Mouse (Mus musculus) liver, adult 2 months (tissue): ENCODE results near the gene Palld. TPM values are rescaled to one million over a fixed set of nuclear protein-coding genes. Genes with fewer than 3 reads are reported as not detected.

Source experiments
- DNase-seq: peaks from one replicate; pipeline ENCODE4 v3.0.0-alpha.2; 2011; ENCODE audit warnings: low read depth, low spot score; ENCODE audit errors: extremely low read depth
- H3K27ac ChIP-seq: fragments of 200-500 bp; replicated peaks from 2 replicates; pipeline ENCODE4 v1.5.1; 2012; ENCODE audit warnings: low read depth, mild to moderate bottlenecking, control low read depth, inconsistent platforms, low read length; ENCODE audit not compliant: insufficient read depth
- H3K27me3 ChIP-seq: fragments of 200-500 bp; 2 replicates; pipeline ENCODE4 v1.6.1; 2012; ENCODE audit warnings: mild to moderate bottlenecking, moderate library complexity, low read length, inconsistent platforms; ENCODE audit not compliant: control insufficient read depth, insufficient read depth
- H3K36me3 ChIP-seq: fragments of 200-500 bp; 2 replicates; pipeline ENCODE4 v1.6.1; 2012; ENCODE audit warnings: low read length, inconsistent platforms; ENCODE audit not compliant: control insufficient read depth, insufficient read depth
- H3K4me1 ChIP-seq: fragments of 200-500 bp; 2 replicates; pipeline ENCODE4 v1.6.1; 2011; ENCODE audit warnings: low read length; ENCODE audit not compliant: control insufficient read depth, insufficient read depth
- H3K4me3 ChIP-seq: fragments of 200-500 bp; 2 replicates; pipeline ENCODE4 v1.5.1; 2011; ENCODE audit warnings: low read depth, mild to moderate bottlenecking, control low read depth, low read length, moderate library complexity; ENCODE audit not compliant: insufficient read depth
- H3K79me2 ChIP-seq: fragments of 200-500 bp; 2 replicates; pipeline ENCODE4 v1.6.1; 2012; ENCODE audit warnings: inconsistent platforms, mild to moderate bottlenecking, low read length, moderate library complexity; ENCODE audit not compliant: control insufficient read depth, insufficient read depth
- H3K9ac ChIP-seq: fragments of 200-500 bp; 2 replicates; pipeline ENCODE4 v1.6.1; 2012; ENCODE audit warnings: low read depth, mild to moderate bottlenecking, control low read depth, inconsistent platforms, low read length
- CTCF ChIP-seq: fragments of 200-500 bp; IDR thresholded peaks from 2 replicates; pipeline ENCODE4 v1.5.1; 2011; ENCODE audit warnings: low read depth, low read length, control low read depth
- POLR2A ChIP-seq: fragments of 200-500 bp; IDR thresholded peaks from 2 replicates; pipeline ENCODE4 v1.6.1; 2011; ENCODE audit warnings: low read length, control low read depth; ENCODE audit not compliant: insufficient read depth; ENCODE audit errors: extremely low read depth
- WGBS: fragments of 180-500 bp; shearing (Covaris S2); methylation state at CpG from one replicate; pipeline ENCODE4 v1.1.7; 2018; 5-methylcytosine and 5-hydroxymethylcytosine counted together
- polyA plus RNA-seq: library from polyadenylated mRNA; depleted of rRNA; stranded (reverse); fragments of >200 nt; gene quantifications from 2 replicates; pipeline ENCODE4 v1.2.3, GENCODE M21; 2012
- total RNA-seq: library from RNA; depleted of rRNA; stranded (reverse); fragments of >200 nt; gene quantifications from 2 replicates; pipeline ENCODE4 v1.2.3, GENCODE M21; 2014

Palld gene
- total and polyA plus RNA-seq, 2 experiments: 10.1 to 17.8 TPM

DNA sequence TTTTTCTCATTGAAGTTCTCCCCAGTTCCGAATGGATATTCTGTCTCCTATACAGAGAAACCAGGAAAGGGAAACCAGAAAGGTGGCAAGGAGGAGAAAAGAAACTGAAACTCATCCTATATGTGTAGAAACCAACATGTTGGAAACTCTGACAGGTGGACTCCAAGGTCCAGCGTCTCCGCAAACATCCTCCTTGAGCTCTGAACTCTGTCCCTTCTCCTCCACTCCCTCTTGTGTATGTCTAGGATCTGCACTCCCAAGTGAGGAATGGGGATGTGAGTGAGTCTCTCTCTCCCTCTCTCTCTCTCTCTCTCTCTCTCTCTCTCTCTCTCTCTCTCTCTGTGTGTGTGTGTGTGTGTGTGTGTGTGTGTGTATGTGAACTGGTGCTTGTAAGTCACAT, 6.8 kb upstream of the Palld start:
- Histone ChIP-seq H3K4me1 (no peaks in the 10 kb centered on the region), H3K4me3 (no peak overlapping the region), H3K9ac (no peak overlapping the region), H3K27ac (no peak overlapping the region), H3K36me3 (no peaks in the 10 kb centered on the region), H3K79me2 (no peaks in the 10 kb centered on the region), H3K27me3 (no peaks in the 10 kb centered on the region)
- no peak for TF ChIP-seq CTCF
- TF ChIP-seq POLR2A: no peak
- DNase-seq: no peak
- WGBS: 71% methylated on average over 3 of the region's 3 CpGs

DNA sequence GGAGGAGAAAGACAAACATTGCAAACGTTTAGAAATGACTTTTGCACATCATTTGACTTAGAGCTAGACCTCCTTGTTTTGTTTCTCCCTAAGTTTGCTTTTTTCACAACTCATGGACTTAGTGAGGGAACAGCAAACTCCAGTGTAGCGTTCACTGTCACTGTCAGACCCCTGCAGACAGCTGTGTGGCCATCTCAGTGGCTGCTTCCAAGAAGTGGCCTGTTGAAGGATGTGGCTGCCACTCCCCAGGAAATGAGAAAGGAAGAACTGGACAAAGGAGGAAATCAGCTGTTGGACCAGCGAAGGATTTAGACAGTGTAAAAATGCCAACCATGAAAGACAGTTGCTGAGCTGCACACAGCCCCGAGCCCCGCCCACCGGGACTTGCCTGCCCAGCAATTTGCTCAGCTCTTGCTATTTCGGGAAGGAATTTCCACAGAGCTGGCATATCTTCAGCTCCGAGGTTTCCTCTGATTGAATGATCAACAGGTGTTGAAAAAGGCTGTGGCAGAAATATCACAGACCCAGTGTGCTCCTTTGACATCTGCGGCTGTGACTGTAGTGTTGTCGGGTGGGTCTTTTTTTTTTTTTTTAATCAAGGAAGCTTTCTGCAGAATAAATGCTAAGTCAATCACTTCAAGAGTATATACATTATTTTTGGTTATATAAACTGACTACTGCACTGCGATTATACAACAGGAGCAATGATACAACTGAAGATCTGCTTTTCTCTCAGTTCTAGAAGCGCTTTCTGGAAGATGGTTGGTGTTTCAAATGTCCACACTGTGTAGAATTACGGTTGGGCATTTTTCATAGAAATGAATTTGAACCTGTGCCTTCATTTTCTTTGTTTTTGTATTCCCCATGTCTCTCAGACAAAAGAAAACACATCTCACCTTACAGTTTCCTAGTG, 6.1 kb upstream of the Palld start:
- H3K4me3 ChIP-seq: no peak overlapping the region
- no peaks in the 10 kb centered on the region for H3K79me2 ChIP-seq
- H3K27ac ChIP-seq: no peak overlapping the region; the same call in 1 of the 2 replicates
- no peaks in the 10 kb centered on the region for H3K36me3 ChIP-seq
- peak; percentile 6 for DNase-seq
- H3K9ac ChIP-seq: no peak overlapping the region
- TF ChIP-seq POLR2A (no peak), CTCF (no peak)
- H3K4me1 ChIP-seq: no peaks in the 10 kb centered on the region
- no peaks in the 10 kb centered on the region for H3K27me3 ChIP-seq
- 54% methylated on average over 13 of the region's 13 CpGs for WGBS

DNA sequence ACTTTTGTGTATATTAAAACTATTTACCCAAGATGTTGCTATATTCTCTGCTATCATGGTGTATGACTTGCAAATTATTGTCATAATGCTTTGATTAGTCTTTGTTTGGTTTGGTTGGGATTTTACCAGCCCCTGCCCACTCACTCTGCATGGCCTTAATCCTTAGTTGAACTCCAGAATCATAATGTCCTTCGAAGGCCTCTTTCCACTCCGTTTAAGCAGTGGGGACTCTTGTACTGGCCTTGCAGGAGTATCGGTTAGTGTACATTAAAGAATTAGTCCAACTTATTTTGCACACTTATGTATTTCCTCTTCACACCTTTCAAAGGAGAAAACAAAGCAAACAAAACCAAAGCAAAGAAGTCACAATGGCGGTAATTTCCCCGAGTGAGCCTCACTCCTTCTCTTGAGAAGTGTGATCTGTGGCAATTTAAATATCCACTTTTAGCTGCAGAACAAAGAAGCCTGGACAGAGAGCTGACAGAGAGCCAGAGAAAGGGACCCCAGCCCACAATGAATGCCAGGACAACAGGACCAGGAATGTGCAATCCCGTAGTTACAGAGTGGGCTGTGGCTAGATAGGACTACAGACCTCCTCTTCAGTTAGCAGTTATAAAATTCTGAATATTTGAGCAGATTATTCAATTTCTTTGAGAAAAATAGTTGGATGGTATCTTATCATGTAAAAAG, 1.3 kb downstream of the Palld start:
- Histone ChIP-seq H3K9ac (no peak overlapping the region), H3K36me3 (no peaks in the 10 kb centered on the region), H3K27ac (no peak overlapping the region), H3K4me3 (no peak overlapping the region), H3K79me2 (no peaks in the 10 kb centered on the region), H3K4me1 (no peaks in the 10 kb centered on the region), H3K27me3 (no peaks in the 10 kb centered on the region)
- 83% methylated on average over 6 of the region's 6 CpGs for WGBS
- DNase-seq: no peak
- TF ChIP-seq POLR2A (no peak), CTCF (no peak)

DNA sequence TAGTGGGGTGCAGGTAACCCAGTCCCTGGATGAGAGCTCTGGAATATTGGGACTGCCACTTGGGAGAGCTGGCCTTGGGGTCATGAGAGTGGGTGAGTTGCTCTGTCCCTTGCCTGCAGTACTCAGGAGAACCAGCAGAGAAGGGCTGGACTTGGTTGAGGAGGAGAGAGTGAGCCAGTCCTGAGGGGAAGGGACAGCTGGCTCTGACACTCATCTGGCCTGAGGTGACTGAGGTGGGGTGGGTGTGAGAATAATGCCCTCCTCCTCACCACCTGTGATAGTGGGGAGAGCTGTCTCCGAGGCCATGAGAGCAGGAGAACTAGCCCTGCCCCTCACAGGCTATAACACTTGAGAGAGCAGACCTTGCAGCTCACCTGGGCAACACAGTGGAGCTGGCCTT, 5.1 kb downstream of the Palld start:
- Histone ChIP-seq H3K27me3 (no peaks in the 10 kb centered on the region), H3K27ac (no peak overlapping the region), H3K4me1 (no peaks in the 10 kb centered on the region), H3K4me3 (no peak overlapping the region), H3K79me2 (no peaks in the 10 kb centered on the region), H3K9ac (no peak overlapping the region), H3K36me3 (no peaks in the 10 kb centered on the region)
- no peak for DNase-seq
- no peak for TF ChIP-seq POLR2A
- TF ChIP-seq CTCF: no peak
- WGBS: 77% methylated on average over 1 of the region's 1 CpGs

DNA sequence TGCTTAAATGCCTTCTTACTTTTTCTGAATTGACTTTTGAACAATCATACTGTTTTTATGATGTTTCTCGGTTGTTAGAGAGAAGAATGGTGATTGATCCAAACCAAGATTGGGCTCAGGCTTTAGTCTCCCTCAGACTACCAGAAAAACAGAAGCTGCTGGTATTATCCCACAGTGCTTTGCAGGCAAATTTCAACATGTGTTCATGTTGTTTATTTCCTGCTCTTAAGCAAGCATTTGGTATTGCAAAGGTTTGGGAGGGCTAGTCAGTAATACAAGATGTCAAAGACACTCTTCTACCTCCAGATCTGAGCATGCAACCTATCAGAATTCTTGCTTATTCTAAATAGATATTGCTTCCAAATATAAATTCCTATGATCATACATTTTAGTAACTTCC, 5.7 kb downstream of the Palld start:
- no peaks in the 10 kb centered on the region for H3K4me1 ChIP-seq
- no peaks in the 10 kb centered on the region for H3K27me3 ChIP-seq
- no peaks in the 10 kb centered on the region for H3K36me3 ChIP-seq
- 96% methylated on average over 1 of the region's 1 CpGs for WGBS
- no peaks in the 10 kb centered on the region for H3K79me2 ChIP-seq
- no peak for TF ChIP-seq POLR2A
- no peak for TF ChIP-seq CTCF
- H3K27ac ChIP-seq: no peak overlapping the region
- DNase-seq: no peak
- no peak overlapping the region for H3K9ac ChIP-seq
- H3K4me3 ChIP-seq: no peak overlapping the region
